Mouse (Mus musculus) midbrain, embryonic 11.5 days (tissue): ENCODE results near the gene Ranbp9. TPM values are rescaled to one million over a fixed set of nuclear protein-coding genes. Genes with fewer than 3 reads are reported as not detected.

Experiments
- ATAC-seq: fragments of 200-750 bp; cut with Nextera tagmentation; 2 replicates; pipeline ENCODE4 v1.8.0; 2017; ENCODE audit warnings: moderate TSS enrichment, moderate library complexity; ENCODE audit not compliant: low FRiP score
- DNase-seq: peaks from one replicate; pipeline ENCODE4 v3.0.0; 2015; ENCODE audit warnings: low spot score; ENCODE audit errors: missing footprints
- H3K27ac ChIP-seq: fragments of 300-500 bp; sonication (generic); 2 replicates; pipeline ENCODE4 v1.5.1; 2014; ENCODE audit warnings: low read depth, low read length
- H3K27me3 ChIP-seq: fragments of 300-500 bp; sonication (generic); 2 replicates; pipeline ENCODE4 v1.6.1; 2014; ENCODE audit warnings: mild to moderate bottlenecking, low read length, moderate library complexity, mixed read lengths; ENCODE audit not compliant: control insufficient read depth, insufficient read depth
- H3K36me3 ChIP-seq: fragments of 300-500 bp; sonication (generic); 2 replicates; pipeline ENCODE4 v1.6.1; 2014; ENCODE audit warnings: mild to moderate bottlenecking, low read length, moderate library complexity, mixed read lengths; ENCODE audit not compliant: control insufficient read depth, insufficient read depth
- H3K4me1 ChIP-seq: fragments of 300-500 bp; sonication (generic); 2 replicates; pipeline ENCODE4 v1.6.1; 2014; ENCODE audit warnings: low read length; ENCODE audit not compliant: control insufficient read depth, insufficient read depth
- H3K4me2 ChIP-seq: fragments of 300-500 bp; sonication (generic); 2 replicates; pipeline ENCODE4 v1.6.1; 2014; ENCODE audit warnings: mild to moderate bottlenecking, moderate library complexity
- H3K4me3 ChIP-seq: fragments of 300-500 bp; sonication (generic); 2 replicates; pipeline ENCODE4 v1.5.1; 2014; ENCODE audit warnings: low read depth, low read length
- H3K9ac ChIP-seq: fragments of 300-500 bp; sonication (generic); 2 replicates; pipeline ENCODE4 v1.6.1; 2014; ENCODE audit warnings: low read length
- H3K9me3 ChIP-seq: fragments of 300-500 bp; sonication (generic); 2 replicates; pipeline ENCODE4 v1.6.1; 2016; ENCODE audit warnings: low read length; ENCODE audit not compliant: control insufficient read depth
- WGBS: fragments of 180-500 bp; shearing (Covaris S2); extraction: QIAGEN DNeasy Blood & Tissue Kit; methylation state at CpG from one replicate; pipeline ENCODE4 v1.1.7; 2014; 5-methylcytosine and 5-hydroxymethylcytosine counted together
- polyA plus RNA-seq: library from polyadenylated mRNA; unstranded; fragments of >200 nt; fragmentation: Nextera tagmentation; extraction: Ambion mirVana; gene quantifications from 2 replicates; pipeline ENCODE4 v1.2.1, GENCODE M21; 2014

Ranbp9 gene
- polyA plus RNA-seq, 1 experiment from 2014 or later, result 10.9 TPM

- Histone ChIP-seq H3K9me3 (no peaks in the 10 kb centered on the region), H3K4me3 (no peak overlapping the region), H3K4me2 (no peak overlapping the region), H3K27ac (no peak overlapping the region), H3K9ac (no peak overlapping the region), H3K4me1 (no peaks in the 10 kb centered on the region), H3K36me3 (no peaks in the 10 kb centered on the region), H3K27me3 (no peaks in the 10 kb centered on the region)
- ATAC-seq (no peak), DNase-seq (no peak)
- WGBS, result 77% methylated on average over 8 of the region's 8 CpGs
These were observed 36.3 kb upstream of the Ranbp9 start for GRCm38 (mm10) chr13:43517371-43517770.

DNA sequence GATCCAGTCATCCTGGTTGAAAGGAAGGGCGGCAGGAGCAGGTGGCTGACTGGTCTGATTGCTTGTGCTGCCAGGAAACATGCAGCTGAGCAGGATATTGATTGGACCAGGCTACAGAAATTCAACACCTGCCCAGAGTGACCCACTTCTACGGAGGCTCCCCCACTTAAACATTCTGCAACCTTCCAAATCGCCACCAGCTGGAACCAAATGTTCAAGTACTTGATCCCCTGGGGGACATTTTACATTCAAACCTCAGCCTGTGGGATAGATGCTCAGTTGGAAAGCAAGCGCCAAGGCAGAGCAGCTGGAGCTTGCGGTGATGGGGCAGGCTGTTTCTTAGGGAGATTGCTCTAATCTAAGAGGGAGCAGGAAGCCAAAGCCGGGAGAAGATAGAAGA is 35.8 kb upstream of the Ranbp9 start:
- H3K4me2 ChIP-seq, result no peak overlapping the region
- no peak overlapping the region for H3K9ac ChIP-seq
- H3K4me3 ChIP-seq, result no peak overlapping the region
- no peak for ATAC-seq
- 53% methylated on average over 6 of the region's 6 CpGs for WGBS
- no peaks in the 10 kb centered on the region for H3K36me3 ChIP-seq
- no peaks in the 10 kb centered on the region for H3K9me3 ChIP-seq
- no peak for DNase-seq
- H3K27ac ChIP-seq, result no peak overlapping the region
- no peaks in the 10 kb centered on the region for H3K4me1 ChIP-seq
- H3K27me3 ChIP-seq, result no peaks in the 10 kb centered on the region

DNA sequence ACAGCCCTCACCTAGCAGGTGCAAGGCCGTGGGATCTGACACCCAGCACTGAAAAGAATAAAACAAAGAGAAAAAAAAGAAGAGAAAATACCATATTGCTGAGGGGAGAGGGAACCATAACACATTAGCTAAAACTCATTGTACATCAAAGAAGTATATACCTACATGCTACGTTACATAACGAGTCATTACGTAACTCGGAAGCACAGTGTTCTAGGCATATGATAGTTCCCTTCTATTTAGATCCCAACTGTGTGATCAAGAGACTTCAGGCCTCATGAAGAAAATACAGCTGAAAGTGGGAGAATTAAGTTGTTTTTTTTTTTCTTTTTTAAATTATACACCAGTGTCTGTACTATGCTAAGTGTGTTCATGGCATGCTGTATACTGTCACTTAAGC is 35.0 kb upstream of the Ranbp9 start:
- H3K4me3 ChIP-seq, result no peak overlapping the region
- DNase-seq (no peak), ATAC-seq (no peak)
- no peak overlapping the region for H3K9ac ChIP-seq
- H3K4me1 ChIP-seq, result no peaks in the 10 kb centered on the region
- 93% methylated on average over 5 of the region's 5 CpGs for WGBS
- H3K27ac ChIP-seq, result no peak overlapping the region
- H3K36me3 ChIP-seq, result no peaks in the 10 kb centered on the region
- no peaks in the 10 kb centered on the region for H3K27me3 ChIP-seq
- no peaks in the 10 kb centered on the region for H3K9me3 ChIP-seq
- no peak overlapping the region for H3K4me2 ChIP-seq

GRCm38 (mm10) chr13:43514950-43515358 is 33.9 kb upstream of the Ranbp9 start:
- no peak for DNase-seq
- 71% methylated on average over 8 of the region's 8 CpGs for WGBS
- Histone ChIP-seq H3K9me3 (no peaks in the 10 kb centered on the region), H3K4me1 (no peaks in the 10 kb centered on the region), H3K4me3 (no peak overlapping the region), H3K9ac (no peak overlapping the region), H3K4me2 (no peak overlapping the region), H3K27ac (no peak overlapping the region), H3K27me3 (no peaks in the 10 kb centered on the region), H3K36me3 (no peaks in the 10 kb centered on the region)
- ATAC-seq, result no peak

DNA sequence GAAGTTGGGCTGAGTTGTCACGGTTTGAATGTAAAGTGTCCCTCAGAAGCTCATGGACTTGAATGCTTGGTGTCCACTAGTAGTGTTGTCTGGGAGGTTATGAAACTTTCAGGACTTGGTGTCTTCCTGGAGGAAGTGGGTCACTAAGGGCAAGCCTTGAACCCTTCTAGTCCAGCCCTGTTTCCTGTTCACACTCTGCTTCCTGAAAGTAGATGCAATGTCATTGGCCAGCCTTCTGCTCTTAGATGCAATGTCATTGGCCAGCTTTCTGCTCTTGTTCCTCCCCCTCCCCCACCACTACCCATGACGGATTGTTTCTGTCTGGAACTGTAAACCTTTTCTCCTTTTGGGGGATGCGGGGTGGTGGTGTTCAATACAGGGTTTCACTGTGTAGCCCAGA is 31.7 kb upstream of the Ranbp9 start:
- no peaks in the 10 kb centered on the region for H3K9me3 ChIP-seq
- H3K36me3 ChIP-seq, result no peaks in the 10 kb centered on the region
- no peak overlapping the region for H3K4me3 ChIP-seq
- 93% methylated on average over 3 of the region's 3 CpGs for WGBS
- no peak overlapping the region for H3K27ac ChIP-seq
- no peak overlapping the region for H3K4me2 ChIP-seq
- no peak overlapping the region for H3K9ac ChIP-seq
- no peak for ATAC-seq
- DNase-seq, result no peak
- no peaks in the 10 kb centered on the region for H3K27me3 ChIP-seq
- H3K4me1 ChIP-seq, result no peaks in the 10 kb centered on the region

GRCm38 (mm10) chr13:43505798-43506197 is 24.7 kb upstream of the Ranbp9 start:
- no peak for DNase-seq
- Histone ChIP-seq H3K9ac (no peak overlapping the region), H3K4me3 (no peak overlapping the region), H3K36me3 (no peaks in the 10 kb centered on the region), H3K9me3 (no peaks in the 10 kb centered on the region), H3K27me3 (no peaks in the 10 kb centered on the region), H3K4me2 (no peak overlapping the region), H3K27ac (no peak overlapping the region), H3K4me1 (peaks cover 10% of the 10 kb centered on the region)
- WGBS, result 91% methylated on average over 3 of the region's 3 CpGs
- no peak for ATAC-seq

GRCm38 (mm10) chr13:43503395-43503850 is 22.3 kb upstream of the Ranbp9 start:
- H3K36me3 ChIP-seq, result no peaks in the 10 kb centered on the region
- DNase-seq (peak; percentile 93), ATAC-seq (peak; percentile 77)
- peaks cover 10% of the 10 kb centered on the region for H3K4me1 ChIP-seq
- no peaks in the 10 kb centered on the region for H3K27me3 ChIP-seq
- peak overlapping the region; percentile 60 for H3K9ac ChIP-seq
- H3K4me3 ChIP-seq, result peak overlapping the region; percentile 14; the same call in 1 of the 2 replicates
- no peaks in the 10 kb centered on the region for H3K9me3 ChIP-seq
- H3K4me2 ChIP-seq, result peak overlapping the region; percentile 47
- H3K27ac ChIP-seq, result peak overlapping the region; percentile 42; the same call in 1 of the 2 replicates
- under 1% methylated on average over 19 of the region's 19 CpGs for WGBS

DNA sequence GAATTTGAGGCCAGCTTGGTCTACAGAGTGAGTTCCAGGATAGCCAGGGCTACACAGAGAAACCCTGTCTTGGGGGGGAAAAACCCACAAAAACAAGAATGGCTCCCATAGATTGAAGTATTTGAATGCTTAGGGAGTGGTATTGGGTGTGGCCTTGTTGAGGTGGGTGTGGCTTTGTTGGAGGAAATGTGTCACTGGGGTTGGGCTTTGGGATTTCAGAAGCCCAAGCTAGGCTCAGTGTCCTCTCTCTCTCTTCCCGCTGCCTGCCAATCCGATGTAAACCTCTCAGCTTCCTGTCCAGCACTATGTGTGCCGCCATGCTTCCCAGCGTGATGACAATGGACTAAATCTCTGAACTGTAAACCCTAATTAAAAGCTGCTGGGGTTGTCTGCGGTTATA is 20.5 kb upstream of the Ranbp9 start:
- no peak overlapping the region for H3K9ac ChIP-seq
- ATAC-seq (no peak), DNase-seq (no peak)
- H3K27ac ChIP-seq, result no peak overlapping the region
- no peaks in the 10 kb centered on the region for H3K36me3 ChIP-seq
- peaks cover 10% of the 10 kb centered on the region for H3K4me1 ChIP-seq
- H3K4me3 ChIP-seq, result no peak overlapping the region
- H3K9me3 ChIP-seq, result no peaks in the 10 kb centered on the region
- H3K27me3 ChIP-seq, result no peaks in the 10 kb centered on the region
- no peak overlapping the region for H3K4me2 ChIP-seq
- WGBS, result 80% methylated on average over 5 of the region's 5 CpGs

- ATAC-seq (no peak), DNase-seq (no peak)
- Histone ChIP-seq H3K9ac (no peak overlapping the region), H3K4me1 (peaks cover 10% of the 10 kb centered on the region), H3K9me3 (no peaks in the 10 kb centered on the region), H3K27me3 (no peaks in the 10 kb centered on the region), H3K4me2 (no peak overlapping the region), H3K4me3 (no peak overlapping the region), H3K36me3 (no peaks in the 10 kb centered on the region), H3K27ac (no peak overlapping the region)
- 90% methylated on average over 4 of the region's 4 CpGs for WGBS
These were observed 19.4 kb upstream of the Ranbp9 start for GRCm38 (mm10) chr13:43500483-43500850.
